Mouse (Mus musculus) testis, adult 2 months (tissue): ENCODE data around the gene Wbp4.

Experiments used
- CTCF ChIP-seq: fragments of 200-500 bp; IDR thresholded peaks from 2 replicates; pipeline ENCODE4 v1.5.1; 2012; ENCODE audit warnings: low read depth, mild to moderate bottlenecking, inconsistent platforms, low read length, moderate library complexity; ENCODE audit not compliant: control insufficient read depth, insufficient read depth, insufficient replicate concordance
- POLR2A ChIP-seq: fragments of 200-500 bp; IDR thresholded peaks from 2 replicates; pipeline ENCODE4 v1.6.1; 2012; ENCODE audit warnings: low read depth, mild to moderate bottlenecking, inconsistent platforms, low read length, moderate library complexity; ENCODE audit not compliant: control insufficient read depth

DNA sequence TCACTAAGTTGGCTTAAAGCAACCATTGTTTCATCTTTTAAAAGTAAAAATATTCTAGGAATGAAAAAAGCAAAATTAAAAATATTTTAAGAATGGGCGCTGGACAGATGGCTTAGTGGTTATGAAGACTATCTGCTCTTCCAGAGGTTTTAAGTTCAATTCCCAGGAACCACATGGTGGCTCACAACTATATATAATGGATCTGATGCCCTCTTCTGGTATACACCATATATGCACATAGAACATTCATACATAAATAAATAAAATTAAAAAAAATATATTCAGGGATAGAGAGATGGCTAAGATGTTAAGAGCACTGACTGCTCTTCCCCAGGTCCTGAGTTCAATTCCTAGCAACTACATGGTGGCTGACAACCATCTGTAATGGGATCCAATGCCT lies 15.7 kb downstream of the Wbp4 start:
- TF ChIP-seq CTCF (no peak), POLR2A (no peak)
